Mouse (Mus musculus) ES-E14 (cell line): ENCODE measurements around the gene Wdhd1. TPM values are rescaled to one million over a fixed set of nuclear protein-coding genes. Genes with fewer than 3 reads are reported as not detected.

Source experiments
- DNase-seq: peaks from one replicate; pipeline ENCODE4 v3.0.0-alpha.2; 2013; ENCODE audit warnings: low read depth, low spot score
- H3K27ac ChIP-seq: 2 replicates; pipeline ENCODE4 v1.5.1; 2012; ENCODE audit warnings: low read depth, mild to moderate bottlenecking, low read length, moderate library complexity, mixed read lengths; ENCODE audit not compliant: poor library complexity, insufficient read depth, severe bottlenecking
- H3K36me3 ChIP-seq: 2 replicates; pipeline ENCODE4 v1.6.1; 2012; ENCODE audit warnings: mild to moderate bottlenecking, low read length, moderate library complexity, mixed read lengths; ENCODE audit not compliant: control insufficient read depth, poor library complexity, insufficient read depth, severe bottlenecking
- H3K4me1 ChIP-seq, 2 experiments: fragments of 150-350 bp in 1 of 2; sonication (generic) in 1 of 2; 2 replicates each; pipeline ENCODE4 v1.6.1; 2012; ENCODE audit warnings: low read length in 2 of 2, mild to moderate bottlenecking in 1 of 2, mixed read lengths in 1 of 2; ENCODE audit not compliant: control insufficient read depth in 2 of 2, insufficient read depth in 2 of 2, poor library complexity in 1 of 2
- H3K4me3 ChIP-seq, 2 experiments: fragments of 150-350 bp in 1 of 2; sonication (generic) in 1 of 2; 2 replicates each; pipeline ENCODE4 v1.5.1; 2012; ENCODE audit warnings: low read length in 2 of 2, low read depth in 1 of 2, mild to moderate bottlenecking in 1 of 2, mixed read lengths in 1 of 2; ENCODE audit not compliant: insufficient read depth in 1 of 2, poor library complexity in 1 of 2, severe bottlenecking in 1 of 2
- H3K9ac ChIP-seq: 2 replicates; pipeline ENCODE4 v1.6.1; 2012; ENCODE audit warnings: low read depth, mild to moderate bottlenecking, low read length, mixed read lengths; ENCODE audit not compliant: poor library complexity, insufficient read depth, severe bottlenecking
- H3K9me3 ChIP-seq: fragments of 150-350 bp; sonication (generic); 2 replicates; pipeline ENCODE4 v1.6.1; 2012; ENCODE audit warnings: low read depth, mild to moderate bottlenecking, low read length; ENCODE audit not compliant: control insufficient read depth, insufficient read depth
- CHD2 ChIP-seq: IDR thresholded peaks from 2 replicates; pipeline ENCODE4 v1.6.1; 2014; ENCODE audit warnings: mild to moderate bottlenecking, low read depth, low read length, inconsistent platforms
- HCFC1 ChIP-seq: IDR thresholded peaks from 2 replicates; pipeline ENCODE4 v1.6.1; 2012; ENCODE audit warnings: low read length, inconsistent platforms, borderline replicate concordance; ENCODE audit not compliant: insufficient read depth
- MAFK ChIP-seq: IDR thresholded peaks from 2 replicates; pipeline ENCODE4 v1.6.1; 2014; ENCODE audit warnings: mild to moderate bottlenecking, low read depth, low read length, inconsistent platforms; ENCODE audit not compliant: insufficient read depth
- ZC3H11A ChIP-seq: IDR thresholded peaks from 2 replicates; pipeline ENCODE4 v1.6.1; 2012; ENCODE audit warnings: low read depth, mild to moderate bottlenecking, inconsistent platforms, low read length, borderline replicate concordance
- ZNF384 ChIP-seq: IDR thresholded peaks from 2 replicates; pipeline ENCODE4 v1.6.1; 2012; ENCODE audit warnings: low read depth, low read length, inconsistent platforms
- in situ Hi-C, 2 experiments: fragments of 600-800 bp; cut with MboI; formaldehyde crosslinking; loops; one replicate each; pipeline ENCODE4 v1.15.1; 2025; ENCODE audit warnings: low sequenced_read_pairs in 2 of 2, inconsistent platforms in 1 of 2; ENCODE audit not compliant: unreplicated experiment in 2 of 2
- total RNA-seq: library from RNA; depleted of rRNA; stranded (reverse); fragments of 300-350 nt; gene quantifications from 2 replicates; pipeline ENCODE4 v1.2.3, GENCODE M21; 2012

Wdhd1 gene
- total RNA-seq, 1 experiment = 22.0 TPM

- H3K9ac ChIP-seq = no peak overlapping the region
- TF ChIP-seq ZNF384 = no peak
- no peak for TF ChIP-seq CHD2
- no peak overlapping the region for H3K4me3 ChIP-seq
- peaks cover 19% of the 10 kb centered on the region for H3K36me3 ChIP-seq
- 0 out of 4 replicates have a peak, but pooled peaks cover 0 to 2% of the 10 kb centered on the region in 2 experiments for H3K4me1 ChIP-seq
- DNase-seq = no peak
- in situ Hi-C loops = no loop called here
- H3K9me3 ChIP-seq = no peaks in the 10 kb centered on the region
- no peak overlapping the region for H3K27ac ChIP-seq
These were observed 36.1 kb downstream of the Wdhd1 start for GRCm38 (mm10) chr14:47240600-47240999.

GRCm38 (mm10) chr14:47237286-47237685 is 39.4 kb downstream of the Wdhd1 start:
- peaks cover 11% of the 10 kb centered on the region for H3K36me3 ChIP-seq
- no peaks in the 10 kb centered on the region for H3K9me3 ChIP-seq
- H3K4me1 ChIP-seq = 0 out of 4 replicates have a peak, but pooled peaks cover 0 to 2% of the 10 kb centered on the region in 2 experiments
- in situ Hi-C loops = no loop called here
- H3K4me3 ChIP-seq = no peak overlapping the region
- no peak overlapping the region for H3K9ac ChIP-seq
- H3K27ac ChIP-seq = no peak overlapping the region
- no peak for DNase-seq
- TF ChIP-seq ZC3H11A (no peak), MAFK (no peak), HCFC1 (no peak), ZNF384 (no peak), CHD2 (no peak)

- H3K9me3 ChIP-seq = no peaks in the 10 kb centered on the region
- no peak for DNase-seq
- 0 out of 4 replicates have a peak, but pooled peaks cover 0 to 2% of the 10 kb centered on the region in 2 experiments for H3K4me1 ChIP-seq
- H3K36me3 ChIP-seq = peaks cover 9% of the 10 kb centered on the region
- H3K4me3 ChIP-seq = no peak overlapping the region
- H3K27ac ChIP-seq = no peak overlapping the region
- no peak for TF ChIP-seq CHD2
- no peak for TF ChIP-seq MAFK
- no peak for TF ChIP-seq HCFC1
- no peak for TF ChIP-seq ZC3H11A
- no peak for TF ChIP-seq ZNF384
- no peak overlapping the region for H3K9ac ChIP-seq
- in situ Hi-C loops = no loop called here
These were observed 40.2 kb downstream of the Wdhd1 start for GRCm38 (mm10) chr14:47236491-47236890.

GRCm38 (mm10) chr14:47234526-47235250 is 42.0 kb downstream of the Wdhd1 start:
- Histone ChIP-seq H3K27ac (no peak overlapping the region), H3K4me3 (no peak overlapping the region), H3K9me3 (no peaks in the 10 kb centered on the region), H3K4me1 (0 out of 4 replicates have a peak, but pooled peaks cover 0 to 2% of the 10 kb centered on the region in 2 experiments), H3K36me3 (no peaks in the 10 kb centered on the region), H3K9ac (no peak overlapping the region)
- TF ChIP-seq ZNF384 (no peak), MAFK (no peak), CHD2 (no peak), HCFC1 (no peak), ZC3H11A (no peak)
- in situ Hi-C loops = no loop called here
- DNase-seq = no peak
